Mouse (Mus musculus): ENCODE measurements at regions not wholly inside any gene's neighbourhood (a gene's known extent, or its start where the extent isn't known, plus 50 kb on each side); places are given as distances from the start of the nearest gene placed in this dataset.

GRCm38 (mm10) chr2:161460600-161460999, 351.7 kb upstream of the Chd6 start:
- TF ChIP-seq CTCF (IDR thresholded peaks at IDR 0.05; ENCODE audit: low read depth, low read length) (no peak), EP300 (IDR thresholded peaks at IDR 0.05; ENCODE audit: insufficient read depth, low read depth, low read length) (no peak)

Measured in ES-Bruce4 (cell line).